Mouse (Mus musculus) olfactory bulb, adult 2 months (tissue): ENCODE results near the gene Zfp771.

ENCODE experiments used
- CTCF ChIP-seq: fragments of 200-500 bp; IDR thresholded peaks from 2 replicates; pipeline ENCODE4 v1.5.1; 2012; ENCODE audit warnings: low read depth, mild to moderate bottlenecking, low read length, moderate library complexity; ENCODE audit not compliant: insufficient read depth
- POLR2A ChIP-seq: fragments of 200-500 bp; IDR thresholded peaks from 2 replicates; pipeline ENCODE4 v1.6.1; 2012; ENCODE audit warnings: mild to moderate bottlenecking, low read depth, low read length, moderate library complexity; ENCODE audit not compliant: insufficient read depth

DNA sequence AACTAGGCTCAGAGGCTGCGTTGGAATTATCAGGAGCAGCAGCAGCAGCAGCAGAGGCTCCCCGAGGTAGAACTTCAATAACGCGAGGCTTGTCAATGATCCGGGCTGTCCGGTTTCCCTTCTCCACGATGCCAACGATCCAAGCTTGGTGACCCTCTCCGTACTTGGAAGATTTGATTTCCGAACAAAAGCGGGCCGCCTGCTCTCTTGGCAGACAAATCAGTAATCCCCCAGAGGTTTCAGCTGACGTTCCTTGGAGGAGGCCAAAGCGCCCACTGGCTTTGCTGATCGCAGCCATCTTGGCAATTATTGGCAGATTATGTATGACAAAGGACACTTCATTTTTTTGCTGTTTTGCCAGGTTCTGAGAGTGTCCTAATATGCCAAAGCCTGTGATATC is 28.5 kb downstream of the Zfp771 start:
- no peak for TF ChIP-seq CTCF
- TF ChIP-seq POLR2A = no peak
